Comparison of ENCODE assay signal across 8 mouse cellular contexts in genomic region chr13:17992697-17993514, GRCm38 (mm10). TPM values are rescaled to one million over a fixed set of nuclear protein-coding genes. Genes with fewer than 3 reads are reported as not detected.
DNase-seq lines count a peak whose midpoint lies in the region; ATAC-seq and TF ChIP-seq lines count a peak whose summit lies in the region.

Yae1d1 (minus strand) TSS chr13:17993349.

- H3K4me2 ChIP-seq in lung, postnatal 0 days (replicated peaks; ENCODE audit: low read depth, low read length) = peak within 1 kb of the TSS; percentile 86

- peak within 1 kb of the TSS; percentile 78 for H3K9ac ChIP-seq in lung, postnatal 0 days (replicated peaks; ENCODE audit: low read depth)

- peaks cover 17% of the 10 kb centered on the region for H3K4me1 ChIP-seq in hindbrain, embryonic 10.5 days (replicated peaks)
- H3K4me1 ChIP-seq in lung, postnatal 0 days (ENCODE audit: insufficient read depth, low read depth, low read length) = no peaks in the 10 kb centered on the region; the same call in 1 of the 2 replicates

- H3K36me3 ChIP-seq in hindbrain, embryonic 10.5 days = peaks cover 19% of the 10 kb centered on the region
- no peaks in the 10 kb centered on the region for H3K36me3 ChIP-seq in lung, postnatal 0 days (ENCODE audit: insufficient read depth, low read length)

- no peak for TF ChIP-seq EP300 in lung, postnatal 0 days (IDR thresholded peaks at IDR 0.05)

- H3K9me3 ChIP-seq in hindbrain, embryonic 10.5 days = no peaks in the 10 kb centered on the region
- H3K9me3 ChIP-seq in lung, postnatal 0 days (ENCODE audit: low read length) = no peaks in the 10 kb centered on the region

- H3K4me3 ChIP-seq in hindbrain, embryonic 10.5 days = peak within 1 kb of the TSS; percentile 86
- peak within 1 kb of the TSS; percentile 69 for H3K4me3 ChIP-seq in lung, postnatal 0 days (ENCODE audit: low read depth, low read length)

- H3K27ac ChIP-seq in hindbrain, embryonic 10.5 days = peak within 1 kb of the TSS; percentile 91
- peak within 1 kb of the TSS; percentile 89 for H3K27ac ChIP-seq in lung, postnatal 0 days (ENCODE audit: low read length)

- DNase-seq in MN1 (ENCODE audit: low spot score) = peak; percentile 90
- peak; percentile 87 for DNase-seq in cerebellum, adult 9-10 months
- DNase-seq in hindbrain, embryonic 10.5 days (ENCODE audit: low spot score) = peak; percentile 95
- DNase-seq in layer of hippocampus, adult 9-11 months = peak; percentile 86
- DNase-seq in lung, postnatal 0 days (ENCODE audit: low spot score) = peak; percentile 94
- DNase-seq in ovary, postnatal 14 days (ENCODE audit: low spot score) = peak; percentile 93
- DNase-seq in thymus, postnatal 14 days = peak; percentile 95

- TF ChIP-seq CTCF in lung, postnatal 0 days (IDR thresholded peaks at IDR 0.05) = peak; percentile 65

- peak; percentile 99 for ATAC-seq in frontal cortex, adult (ENCODE audit: low TSS enrichment)
- ATAC-seq in lung, postnatal 0 days = peak; percentile 98

- no peaks in the 10 kb centered on the region for H3K27me3 ChIP-seq in hindbrain, embryonic 10.5 days (ENCODE audit: insufficient read depth, poor library complexity, severe bottlenecking)
- H3K27me3 ChIP-seq in lung, postnatal 0 days (replicated peaks; ENCODE audit: insufficient read depth, low read length) = no peaks in the 10 kb centered on the region

- under 1% methylated on average over 54 of the region's 54 CpGs for WGBS in hindbrain, embryonic 10.5 days
- under 1% methylated on average over 53 of the region's 54 CpGs for WGBS in lung, postnatal 0 days

RNA-seq across cellular contexts. Expression of gene Yae1d1, which starts in this region (rescaled TPM):
- polyA plus RNA-seq in hindbrain, embryonic 10.5 days (2016; fragmentation: Nextera tagmentation; extraction: Ambion mirVana) = 84.9 and 94.3 TPM in 2 replicates
- polyA plus RNA-seq in lung, postnatal 0 days (2015; fragmentation: Nextera tagmentation; extraction: Ambion mirVana) = 61.8 and 66.7 TPM in 2 replicates

Comparison
In these comparisons a context has a peak if more than half of its experiments do, and no peak if none do; other contexts are left out.
1. Peak in every context shown above with its lines: DNase-seq, ATAC-seq, H3K4me3 ChIP-seq and H3K27ac ChIP-seq.